Mouse (Mus musculus): ENCODE measurements at regions not wholly inside any gene's neighbourhood (a gene's known extent, or its start where the extent isn't known, plus 50 kb on each side); places are given as distances from the start of the nearest gene placed in this dataset.
A peak's percentile ranks its signal among the peaks of the same experiment; 100 is the strongest.

DNA sequence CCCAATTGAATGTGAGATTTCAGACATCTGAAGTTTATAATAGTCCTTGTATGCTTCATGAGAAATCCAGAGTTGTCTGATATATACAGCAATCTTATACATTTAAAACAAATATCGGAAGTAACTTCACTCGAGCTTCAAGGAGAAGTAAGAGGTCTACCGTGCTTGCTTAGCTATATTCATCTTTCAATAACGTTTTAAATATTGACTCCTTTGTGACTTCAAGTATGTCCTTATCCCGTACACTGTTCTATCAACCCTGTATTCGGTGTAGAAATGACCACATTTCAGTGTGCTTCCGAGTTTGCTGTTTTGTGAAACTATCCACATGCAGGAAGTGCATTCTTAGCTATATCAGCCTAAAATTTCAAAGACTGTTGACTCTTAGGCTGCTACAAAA is 427.8 kb upstream of the Tbc1d2b start:
- Histone ChIP-seq H3K4me1 (replicated peaks; ENCODE audit: control insufficient read depth, insufficient read depth, low read length) (no peaks in the 10 kb centered on the region), H3K4me2 (replicated peaks; ENCODE audit: low read depth, low read length) (no peak overlapping the region), H3K27ac (ENCODE audit: low read depth, low read length) (no peak overlapping the region), H3K9ac (ENCODE audit: low read depth, low read length) (no peak overlapping the region), H3K36me3 (ENCODE audit: control insufficient read depth, insufficient read depth, low read length) (no peaks in the 10 kb centered on the region), H3K9me3 (ENCODE audit: control insufficient read depth, low read length) (no peaks in the 10 kb centered on the region), H3K27me3 (ENCODE audit: control insufficient read depth, insufficient read depth, low read length) (peaks cover 15% of the 10 kb centered on the region; the same call in 1 of the 2 replicates), H3K4me3 (ENCODE audit: low read depth, low read length) (no peak overlapping the region)
- ATAC-seq (ENCODE audit: low FRiP score) (no peak), DNase-seq (ENCODE audit: low spot score) (no peak)
- WGBS = 73% methylated on average over 7 of the region's 7 CpGs

DNA sequence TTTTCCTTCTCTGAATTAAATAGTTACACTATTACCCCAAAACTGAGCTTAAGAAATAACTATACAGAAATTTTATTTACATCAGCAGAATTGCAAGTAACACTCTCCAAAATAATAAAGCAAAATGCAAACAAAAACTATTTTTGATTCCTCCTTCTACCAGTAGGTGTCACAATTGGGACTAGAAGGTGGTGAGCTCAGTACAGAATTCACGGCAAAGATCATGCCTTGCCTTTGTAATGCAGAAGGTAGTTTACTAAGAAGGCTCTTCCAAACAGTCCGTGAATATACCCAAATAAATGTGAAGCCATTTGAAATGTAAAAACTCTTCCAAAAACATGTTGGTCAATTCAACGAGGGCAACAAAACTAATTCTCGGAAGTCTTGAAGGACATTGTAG is 428.5 kb upstream of the Tbc1d2b start:
- H3K4me2 ChIP-seq (replicated peaks; ENCODE audit: low read depth, low read length) = no peak overlapping the region
- no peak overlapping the region for H3K4me3 ChIP-seq (ENCODE audit: low read depth, low read length)
- 31% methylated on average over 4 of the region's 4 CpGs for WGBS
- H3K9me3 ChIP-seq (ENCODE audit: control insufficient read depth, low read length) = no peaks in the 10 kb centered on the region
- H3K9ac ChIP-seq (ENCODE audit: low read depth, low read length) = no peak overlapping the region
- no peak overlapping the region for H3K27ac ChIP-seq (ENCODE audit: low read depth, low read length)
- no peaks in the 10 kb centered on the region for H3K4me1 ChIP-seq (replicated peaks; ENCODE audit: control insufficient read depth, insufficient read depth, low read length)
- H3K36me3 ChIP-seq (ENCODE audit: control insufficient read depth, insufficient read depth, low read length) = no peaks in the 10 kb centered on the region
- peaks cover 15% of the 10 kb centered on the region; the same call in 1 of the 2 replicates for H3K27me3 ChIP-seq (ENCODE audit: control insufficient read depth, insufficient read depth, low read length)
- DNase-seq (ENCODE audit: low spot score) (peak; percentile 69), ATAC-seq (ENCODE audit: low FRiP score) (no peak)

- Histone ChIP-seq H3K27me3 (ENCODE audit: control insufficient read depth, insufficient read depth, low read length) (peaks cover 12% of the 10 kb centered on the region; the same call in 1 of the 2 replicates), H3K36me3 (ENCODE audit: control insufficient read depth, insufficient read depth, low read length) (no peaks in the 10 kb centered on the region), H3K4me2 (replicated peaks; ENCODE audit: low read depth, low read length) (no peak overlapping the region), H3K9me3 (ENCODE audit: control insufficient read depth, low read length) (no peaks in the 10 kb centered on the region), H3K27ac (ENCODE audit: low read depth, low read length) (no peak overlapping the region), H3K9ac (ENCODE audit: low read depth, low read length) (no peak overlapping the region), H3K4me3 (ENCODE audit: low read depth, low read length) (no peak overlapping the region), H3K4me1 (replicated peaks; ENCODE audit: control insufficient read depth, insufficient read depth, low read length) (no peaks in the 10 kb centered on the region)
- DNase-seq (ENCODE audit: low spot score) = peak; percentile 55
- WGBS = 18% methylated on average over 7 of the region's 7 CpGs
- ATAC-seq (ENCODE audit: low FRiP score) = peak; percentile 95
These were observed 429.9 kb upstream of the Tbc1d2b start for GRCm38 (mm10) chr9:90700236-90701179.

- H3K4me2 ChIP-seq (replicated peaks; ENCODE audit: low read depth, low read length) = no peak overlapping the region
- H3K4me3 ChIP-seq (ENCODE audit: low read depth, low read length) = no peak overlapping the region
- no peak for DNase-seq (ENCODE audit: low spot score)
- no peak overlapping the region for H3K27ac ChIP-seq (ENCODE audit: low read depth, low read length)
- 52% methylated on average over 4 of the region's 4 CpGs for WGBS
- no peak overlapping the region for H3K9ac ChIP-seq (ENCODE audit: low read depth, low read length)
- H3K36me3 ChIP-seq (ENCODE audit: control insufficient read depth, insufficient read depth, low read length) = no peaks in the 10 kb centered on the region
- H3K27me3 ChIP-seq (ENCODE audit: control insufficient read depth, insufficient read depth, low read length) = peaks cover 10% of the 10 kb centered on the region; the same call in 1 of the 2 replicates
- no peaks in the 10 kb centered on the region for H3K9me3 ChIP-seq (ENCODE audit: control insufficient read depth, low read length)
- peak; percentile 51 for ATAC-seq (ENCODE audit: low FRiP score)
- no peaks in the 10 kb centered on the region for H3K4me1 ChIP-seq (replicated peaks; ENCODE audit: control insufficient read depth, insufficient read depth, low read length)
These were observed 430.7 kb upstream of the Tbc1d2b start for GRCm38 (mm10) chr9:90701180-90701765.

DNA sequence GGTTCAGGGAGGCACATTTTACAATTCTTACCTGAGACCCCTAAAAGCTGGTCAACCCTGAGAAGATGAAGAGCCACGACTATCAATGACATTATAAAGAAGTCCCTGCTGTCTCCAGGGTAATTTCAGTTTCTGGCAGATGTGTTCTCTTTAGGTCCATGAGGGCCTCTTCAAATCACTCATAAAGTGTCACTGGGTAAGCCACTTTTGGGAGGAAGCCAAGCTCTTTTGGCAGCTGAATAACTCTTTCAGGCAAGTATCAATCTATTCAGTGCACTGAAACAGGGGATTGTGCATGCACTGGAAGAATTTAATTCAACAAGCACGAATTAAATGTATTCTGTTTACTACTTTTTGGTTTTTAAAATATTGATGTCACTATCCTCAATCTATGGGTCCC is 443.1 kb upstream of the Tbc1d2b start:
- H3K9me3 ChIP-seq (ENCODE audit: control insufficient read depth, low read length) = no peaks in the 10 kb centered on the region
- H3K4me1 ChIP-seq (replicated peaks; ENCODE audit: control insufficient read depth, insufficient read depth, low read length) = no peaks in the 10 kb centered on the region
- H3K27ac ChIP-seq (ENCODE audit: low read depth, low read length) = no peak overlapping the region
- H3K27me3 ChIP-seq (ENCODE audit: control insufficient read depth, insufficient read depth, low read length) = no peaks in the 10 kb centered on the region
- H3K9ac ChIP-seq (ENCODE audit: low read depth, low read length) = no peak overlapping the region
- H3K36me3 ChIP-seq (ENCODE audit: control insufficient read depth, insufficient read depth, low read length) = no peaks in the 10 kb centered on the region
- DNase-seq (ENCODE audit: low spot score) (no peak), ATAC-seq (ENCODE audit: low FRiP score) (no peak)
- 58% methylated on average over 2 of the region's 2 CpGs for WGBS
- H3K4me2 ChIP-seq (replicated peaks; ENCODE audit: low read depth, low read length) = no peak overlapping the region
- no peak overlapping the region for H3K4me3 ChIP-seq (ENCODE audit: low read depth, low read length)

DNA sequence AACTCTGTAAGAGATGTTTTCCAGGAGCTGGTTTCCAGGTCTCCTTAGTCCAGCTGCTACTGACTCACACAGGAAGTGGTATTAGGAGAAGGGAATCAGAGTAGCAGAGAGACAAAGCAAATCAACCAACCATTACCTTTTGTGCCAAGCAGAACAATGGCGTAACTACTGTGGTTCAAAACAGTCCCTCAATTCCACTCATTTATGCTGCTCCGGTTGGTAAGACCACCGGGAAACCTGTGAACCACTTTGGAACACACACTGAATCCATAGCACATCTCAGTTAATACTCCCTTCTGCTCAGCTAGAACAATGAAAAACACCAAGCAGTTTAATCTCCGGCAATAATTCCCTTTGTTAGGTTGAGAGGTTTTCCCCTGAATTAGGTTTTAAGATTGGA is 460.8 kb upstream of the Tbc1d2b start:
- no peak overlapping the region for H3K4me3 ChIP-seq (ENCODE audit: low read depth, low read length)
- H3K27ac ChIP-seq (ENCODE audit: low read depth, low read length) = no peak overlapping the region
- no peaks in the 10 kb centered on the region for H3K27me3 ChIP-seq (ENCODE audit: control insufficient read depth, insufficient read depth, low read length)
- no peak overlapping the region for H3K9ac ChIP-seq (ENCODE audit: low read depth, low read length)
- 47% methylated on average over 4 of the region's 4 CpGs for WGBS
- no peak for DNase-seq (ENCODE audit: low spot score)
- H3K4me1 ChIP-seq (replicated peaks; ENCODE audit: control insufficient read depth, insufficient read depth, low read length) = no peaks in the 10 kb centered on the region
- no peaks in the 10 kb centered on the region for H3K9me3 ChIP-seq (ENCODE audit: control insufficient read depth, low read length)
- ATAC-seq (ENCODE audit: low FRiP score) = no peak
- no peak overlapping the region for H3K4me2 ChIP-seq (replicated peaks; ENCODE audit: low read depth, low read length)
- H3K36me3 ChIP-seq (ENCODE audit: control insufficient read depth, insufficient read depth, low read length) = no peaks in the 10 kb centered on the region

- no peaks in the 10 kb centered on the region for H3K4me1 ChIP-seq (replicated peaks; ENCODE audit: control insufficient read depth, insufficient read depth, low read length)
- H3K36me3 ChIP-seq (ENCODE audit: control insufficient read depth, insufficient read depth, low read length) = no peaks in the 10 kb centered on the region
- no peak overlapping the region for H3K9ac ChIP-seq (ENCODE audit: low read depth, low read length)
- WGBS = 29% methylated on average over 3 of the region's 3 CpGs
- H3K27ac ChIP-seq (ENCODE audit: low read depth, low read length) = no peak overlapping the region
- H3K9me3 ChIP-seq (ENCODE audit: control insufficient read depth, low read length) = no peaks in the 10 kb centered on the region
- DNase-seq (ENCODE audit: low spot score) (no peak), ATAC-seq (ENCODE audit: low FRiP score) (no peak)
- no peak overlapping the region for H3K4me2 ChIP-seq (replicated peaks; ENCODE audit: low read depth, low read length)
- no peaks in the 10 kb centered on the region for H3K27me3 ChIP-seq (ENCODE audit: control insufficient read depth, insufficient read depth, low read length)
- H3K4me3 ChIP-seq (ENCODE audit: low read depth, low read length) = no peak overlapping the region
These were observed 486.6 kb upstream of the Tbc1d2b start for GRCm38 (mm10) chr9:90757175-90757574.

GRCm38 (mm10) chr9:90774296-90774695 is 503.7 kb upstream of the Tbc1d2b start:
- Histone ChIP-seq H3K4me2 (replicated peaks; ENCODE audit: low read depth, low read length) (no peak overlapping the region), H3K27me3 (ENCODE audit: control insufficient read depth, insufficient read depth, low read length) (no peaks in the 10 kb centered on the region), H3K9me3 (ENCODE audit: control insufficient read depth, low read length) (no peaks in the 10 kb centered on the region), H3K4me1 (replicated peaks; ENCODE audit: control insufficient read depth, insufficient read depth, low read length) (no peaks in the 10 kb centered on the region), H3K36me3 (ENCODE audit: control insufficient read depth, insufficient read depth, low read length) (no peaks in the 10 kb centered on the region), H3K9ac (ENCODE audit: low read depth, low read length) (no peak overlapping the region), H3K4me3 (ENCODE audit: low read depth, low read length) (no peak overlapping the region), H3K27ac (ENCODE audit: low read depth, low read length) (no peak overlapping the region)
- ATAC-seq (ENCODE audit: low FRiP score) = no peak
- 0% methylated on average over 1 of the region's 1 CpGs for WGBS
- no peak for DNase-seq (ENCODE audit: low spot score)

DNA sequence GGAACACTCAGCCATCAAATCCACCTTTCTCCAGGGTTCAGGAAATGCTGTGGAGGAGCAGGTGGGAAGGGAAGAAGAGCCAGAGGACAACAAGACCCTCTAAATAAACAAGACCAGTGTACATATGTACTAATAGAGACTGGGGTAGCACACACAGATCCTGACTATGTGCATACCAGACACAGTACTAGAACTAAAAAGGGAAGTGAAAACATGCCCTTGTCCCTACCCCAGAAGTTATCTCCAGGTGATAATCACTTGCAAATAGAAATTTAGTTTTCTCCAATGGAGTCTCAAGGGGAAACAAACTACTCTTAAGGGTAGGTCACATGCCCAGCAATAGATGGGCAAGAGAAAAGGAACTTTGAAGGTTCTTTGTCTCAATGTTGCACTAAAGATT is 518.9 kb upstream of the Tbc1d2b start:
- Histone ChIP-seq H3K9me3 (ENCODE audit: control insufficient read depth, low read length) (no peaks in the 10 kb centered on the region), H3K4me2 (replicated peaks; ENCODE audit: low read depth, low read length) (no peak overlapping the region), H3K4me1 (replicated peaks; ENCODE audit: control insufficient read depth, insufficient read depth, low read length) (no peaks in the 10 kb centered on the region), H3K27ac (ENCODE audit: low read depth, low read length) (no peak overlapping the region), H3K9ac (ENCODE audit: low read depth, low read length) (no peak overlapping the region), H3K27me3 (ENCODE audit: control insufficient read depth, insufficient read depth, low read length) (no peaks in the 10 kb centered on the region), H3K4me3 (ENCODE audit: low read depth, low read length) (no peak overlapping the region), H3K36me3 (ENCODE audit: control insufficient read depth, insufficient read depth, low read length) (no peaks in the 10 kb centered on the region)
- no peak for ATAC-seq (ENCODE audit: low FRiP score)
- no peak for DNase-seq (ENCODE audit: low spot score)
